Mouse (Mus musculus) midbrain, embryonic 12.5 days (tissue): ENCODE measurements around the gene Commd9. TPM values are rescaled to one million over a fixed set of nuclear protein-coding genes. Genes with fewer than 3 reads are reported as not detected.

Experiments
- ATAC-seq: fragments of 200-750 bp; cut with Nextera tagmentation; 2 replicates; pipeline ENCODE4 v1.8.0; 2017; ENCODE audit warnings: low read depth, moderate TSS enrichment, moderate library complexity; ENCODE audit not compliant: low FRiP score
- H3K27ac ChIP-seq: fragments of 300-500 bp; sonication (generic); replicated peaks from 2 replicates; pipeline ENCODE4 v1.5.1; 2016; ENCODE audit warnings: mild to moderate bottlenecking
- H3K27me3 ChIP-seq: fragments of 300-500 bp; sonication (generic); 2 replicates; pipeline ENCODE4 v1.6.1; 2016; ENCODE audit warnings: mild to moderate bottlenecking
- H3K36me3 ChIP-seq: fragments of 300-500 bp; sonication (generic); 2 replicates; pipeline ENCODE4 v1.6.1; 2016
- H3K4me1 ChIP-seq: fragments of 300-500 bp; sonication (generic); 2 replicates; pipeline ENCODE4 v1.6.1; 2016
- H3K4me2 ChIP-seq: fragments of 300-500 bp; sonication (generic); replicated peaks from 2 replicates; pipeline ENCODE4 v1.6.1; 2016; ENCODE audit warnings: mild to moderate bottlenecking, moderate library complexity
- H3K4me3 ChIP-seq: fragments of 300-500 bp; sonication (generic); 2 replicates; pipeline ENCODE4 v1.5.1; 2016; ENCODE audit warnings: mild to moderate bottlenecking
- H3K9ac ChIP-seq: fragments of 300-500 bp; sonication (generic); replicated peaks from 2 replicates; pipeline ENCODE4 v1.6.1; 2016; ENCODE audit warnings: mild to moderate bottlenecking, moderate library complexity
- H3K9me3 ChIP-seq: fragments of 300-500 bp; sonication (generic); 2 replicates; pipeline ENCODE4 v1.6.1; 2016; ENCODE audit warnings: mild to moderate bottlenecking
- WGBS: fragments of 180-500 bp; shearing (Covaris S2); methylation state at CpG from one replicate; pipeline ENCODE4 v1.1.7; 2016; 5-methylcytosine and 5-hydroxymethylcytosine counted together
- polyA plus RNA-seq: library from polyadenylated mRNA; unstranded; fragments of >200 nt; fragmentation: Nextera tagmentation; extraction: Ambion mirVana; gene quantifications from 2 replicates; pipeline ENCODE4 v1.2.1, GENCODE M21; 2016

The Commd9 gene
- polyA plus RNA-seq, 1 experiment from 2014 or later = 83.1 TPM

DNA sequence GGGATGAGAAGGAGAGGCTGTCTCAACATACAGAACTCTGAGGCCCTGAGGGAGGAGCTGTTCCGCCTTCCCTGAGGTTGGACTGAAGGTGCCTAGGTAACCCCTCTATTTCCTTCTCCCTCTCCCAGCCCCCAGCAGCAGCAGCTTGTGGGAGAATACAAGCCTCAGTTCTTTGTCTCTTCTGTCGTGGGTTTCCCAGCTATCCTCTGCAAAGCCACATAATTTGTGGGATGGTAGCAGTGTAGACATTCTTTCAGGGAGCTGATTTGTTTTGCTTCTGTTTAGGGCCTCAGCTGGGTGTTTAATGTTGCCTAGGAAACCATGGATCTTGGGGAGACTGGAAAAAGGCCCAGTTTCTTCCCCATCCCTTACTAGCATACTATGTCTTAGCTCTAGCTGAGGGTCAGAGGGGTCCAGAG is 34.1 kb downstream of the Commd9 start:
- no peak overlapping the region for H3K4me2 ChIP-seq
- H3K27ac ChIP-seq = peak overlapping the region; percentile 31; the same call in 1 of the 2 replicates
- H3K36me3 ChIP-seq = no peaks in the 10 kb centered on the region
- 0 out of 2 replicates have a peak, but pooled peaks have one; percentile 34 for ATAC-seq
- no peak overlapping the region for H3K4me3 ChIP-seq
- H3K4me1 ChIP-seq = peaks cover 15% of the 10 kb centered on the region
- H3K9me3 ChIP-seq = 0 out of 2 replicates have a peak, but pooled peaks cover 5% of the 10 kb centered on the region
- H3K27me3 ChIP-seq = no peaks in the 10 kb centered on the region
- 34% methylated on average over 2 of the region's 2 CpGs for WGBS
- H3K9ac ChIP-seq = no peak overlapping the region

DNA sequence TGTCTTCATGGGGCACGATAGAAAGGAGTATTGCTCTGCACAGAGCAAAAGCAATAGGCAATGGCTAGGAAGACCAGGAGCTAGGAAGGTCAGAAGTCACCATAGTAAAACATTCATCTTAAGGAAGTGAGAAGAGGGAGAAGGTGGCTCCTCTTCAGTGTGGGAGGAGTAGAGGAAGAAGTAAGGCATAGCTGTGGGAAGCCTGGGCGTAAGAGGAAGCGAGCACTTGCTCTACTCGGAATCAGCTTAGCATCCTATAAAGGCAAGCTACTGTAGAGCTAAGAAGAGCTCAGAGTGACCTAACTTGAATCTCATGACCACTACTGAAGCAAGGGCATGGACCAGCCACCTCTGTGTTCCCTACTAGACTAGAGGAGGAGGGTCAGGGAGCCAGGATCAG is 36.3 kb downstream of the Commd9 start:
- Histone ChIP-seq H3K4me1 (peaks cover 22% of the 10 kb centered on the region), H3K4me3 (no peak overlapping the region), H3K9me3 (no peaks in the 10 kb centered on the region), H3K36me3 (no peaks in the 10 kb centered on the region), H3K27ac (no peak overlapping the region), H3K4me2 (no peak overlapping the region), H3K9ac (no peak overlapping the region), H3K27me3 (no peaks in the 10 kb centered on the region)
- ATAC-seq = no peak
- 94% methylated on average over 4 of the region's 4 CpGs for WGBS

- H3K27me3 ChIP-seq = no peaks in the 10 kb centered on the region
- no peak overlapping the region for H3K4me3 ChIP-seq
- H3K27ac ChIP-seq = no peak overlapping the region
- H3K9me3 ChIP-seq = no peaks in the 10 kb centered on the region
- H3K36me3 ChIP-seq = no peaks in the 10 kb centered on the region
- no peak overlapping the region for H3K9ac ChIP-seq
- no peak for ATAC-seq
- WGBS = 88% methylated on average over 4 of the region's 4 CpGs
- peaks cover 22% of the 10 kb centered on the region for H3K4me1 ChIP-seq
- no peak overlapping the region for H3K4me2 ChIP-seq
These were observed 37.1 kb downstream of the Commd9 start for GRCm38 (mm10) chr2:101923181-101923580.

DNA sequence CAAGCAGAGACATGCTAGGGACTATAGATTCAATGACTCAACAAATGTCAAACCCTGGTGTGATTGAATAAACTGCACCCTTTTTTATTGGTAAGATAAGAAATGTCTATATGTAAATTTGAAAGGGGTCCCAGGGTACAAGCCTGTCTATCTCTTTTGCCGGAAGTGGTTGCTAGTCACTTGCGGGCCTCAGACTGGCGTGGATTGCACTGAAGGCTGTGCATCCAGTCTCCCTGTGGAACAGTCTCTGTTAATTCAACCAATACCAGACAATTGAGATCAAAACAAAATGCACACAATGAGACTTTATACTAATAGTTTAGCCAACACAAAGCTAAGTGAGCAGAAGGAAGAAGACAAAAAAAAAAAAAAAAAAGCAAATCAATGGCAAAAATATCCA is 39.1 kb downstream of the Commd9 start:
- Histone ChIP-seq H3K4me3 (no peak overlapping the region), H3K4me2 (no peak overlapping the region), H3K9me3 (no peaks in the 10 kb centered on the region), H3K27me3 (no peaks in the 10 kb centered on the region), H3K36me3 (no peaks in the 10 kb centered on the region), H3K4me1 (peaks cover 17% of the 10 kb centered on the region), H3K9ac (no peak overlapping the region), H3K27ac (0 out of 2 replicates have a peak overlapping the region, but pooled peaks have one; percentile 10)
- ATAC-seq = no peak
- 66% methylated on average over 3 of the region's 3 CpGs for WGBS

GRCm38 (mm10) chr2:101925591-101926188 is 39.6 kb downstream of the Commd9 start:
- WGBS = 39% methylated on average over 12 of the region's 12 CpGs
- peak; percentile 47; the same call in 1 of the 2 replicates for ATAC-seq
- Histone ChIP-seq H3K4me3 (no peak overlapping the region), H3K36me3 (no peaks in the 10 kb centered on the region), H3K4me1 (peaks cover 13% of the 10 kb centered on the region), H3K4me2 (peak overlapping the region; percentile 7; the same call in 1 of the 2 replicates), H3K9ac (no peak overlapping the region), H3K27me3 (no peaks in the 10 kb centered on the region), H3K9me3 (no peaks in the 10 kb centered on the region), H3K27ac (peak overlapping the region; percentile 46; the same call in 1 of the 2 replicates)

GRCm38 (mm10) chr2:101932169-101932936 is 46.3 kb downstream of the Commd9 start:
- Histone ChIP-seq H3K27ac (no peak overlapping the region; the same call in 1 of the 2 replicates), H3K4me3 (no peak overlapping the region), H3K4me1 (no peaks in the 10 kb centered on the region), H3K27me3 (no peaks in the 10 kb centered on the region), H3K9me3 (no peaks in the 10 kb centered on the region), H3K9ac (no peak overlapping the region), H3K36me3 (no peaks in the 10 kb centered on the region), H3K4me2 (no peak overlapping the region)
- WGBS = 77% methylated on average over 14 of the region's 14 CpGs
- ATAC-seq = no peak

DNA sequence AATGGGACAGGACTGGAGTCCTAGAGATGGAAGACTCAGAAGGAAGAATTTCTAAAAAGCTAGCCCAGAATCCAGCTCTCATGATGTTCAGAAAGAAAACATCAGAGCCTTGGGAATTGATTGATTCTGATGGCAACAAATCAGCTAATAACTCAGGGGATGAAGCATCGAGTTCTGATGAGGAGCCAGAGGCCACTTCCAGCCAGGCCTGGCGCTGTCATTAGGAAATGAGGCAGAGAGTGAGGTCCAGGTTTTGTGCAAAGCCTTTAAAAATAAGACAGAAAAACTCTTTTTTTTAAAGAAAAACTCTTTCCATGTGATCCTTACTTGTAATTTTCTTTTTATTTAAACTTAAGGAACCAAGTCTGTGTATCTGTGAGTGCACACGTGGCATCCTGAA is 47.3 kb downstream of the Commd9 start:
- WGBS = 84% methylated on average over 3 of the region's 3 CpGs
- no peak overlapping the region for H3K4me2 ChIP-seq
- H3K4me3 ChIP-seq = no peak overlapping the region
- H3K27me3 ChIP-seq = no peaks in the 10 kb centered on the region
- no peaks in the 10 kb centered on the region for H3K9me3 ChIP-seq
- no peak for ATAC-seq
- no peaks in the 10 kb centered on the region for H3K4me1 ChIP-seq
- H3K9ac ChIP-seq = no peak overlapping the region
- no peak overlapping the region for H3K27ac ChIP-seq
- no peaks in the 10 kb centered on the region for H3K36me3 ChIP-seq

GRCm38 (mm10) chr2:101935006-101935405 is 49.0 kb downstream of the Commd9 start:
- no peak overlapping the region for H3K9ac ChIP-seq
- no peaks in the 10 kb centered on the region for H3K27me3 ChIP-seq
- H3K4me2 ChIP-seq = no peak overlapping the region
- H3K27ac ChIP-seq = no peak overlapping the region
- no peak overlapping the region for H3K4me3 ChIP-seq
- no peak for ATAC-seq
- H3K9me3 ChIP-seq = no peaks in the 10 kb centered on the region
- no peaks in the 10 kb centered on the region for H3K36me3 ChIP-seq
- no peaks in the 10 kb centered on the region for H3K4me1 ChIP-seq
- 100% methylated on average over 1 of the region's 1 CpGs for WGBS

GRCm38 (mm10) chr2:101950716-101951520 is 64.9 kb downstream of the Commd9 start:
- peaks cover 13% of the 10 kb centered on the region for H3K4me1 ChIP-seq
- ATAC-seq = no peak; the same call in 1 of the 2 replicates

More at GRCm38 (mm10) chr2:101950716-101951520, 64.9 kb downstream of the Commd9 start:
- Histone ChIP-seq H3K36me3 (peaks cover 33% of the 10 kb centered on the region), H3K4me2 (no peak overlapping the region), H3K4me3 (no peak overlapping the region), H3K9ac (no peak overlapping the region), H3K27me3 (no peaks in the 10 kb centered on the region), H3K9me3 (no peaks in the 10 kb centered on the region), H3K27ac (no peak overlapping the region; the same call in 1 of the 2 replicates)
- WGBS = 65% methylated on average over 7 of the region's 7 CpGs
